Mouse (Mus musculus) cerebellum, adult 2 months (tissue): ENCODE measurements around the gene Ivd.

Experiments used
- CTCF ChIP-seq: fragments of 200-500 bp; IDR thresholded peaks from 2 replicates; pipeline ENCODE4 v1.5.1; 2011; ENCODE audit warnings: low read depth, mild to moderate bottlenecking, control low read depth, low read length, moderate library complexity, borderline replicate concordance; ENCODE audit not compliant: insufficient read depth
- POLR2A ChIP-seq: fragments of 200-500 bp; IDR thresholded peaks from 2 replicates; pipeline ENCODE4 v1.6.1; 2011; ENCODE audit warnings: low read length, control low read depth, borderline replicate concordance; ENCODE audit not compliant: insufficient read depth

- TF ChIP-seq CTCF (no peak), POLR2A (no peak)
Measured at GRCm38 (mm10) chr2:118846246-118846645, 15.5 kb upstream of the Ivd start.
